Mouse (Mus musculus): Measurements from ENCODE around the gene Gm1110. TPM values are rescaled to one million over a fixed set of nuclear protein-coding genes. Genes with fewer than 3 reads are reported as not detected.
"Not testable (repeated sequence)": the region's sequence is repeated elsewhere in the genome, so short reads cannot be mapped to it uniquely, and the experiment has no call there.

Gene Gm1110
- total RNA-seq (2022): not detected

- DNase-seq (ENCODE audit: low spot score in 2 of 2): no peak
Measured at GRCm38 (mm10) chr9:26922909-26923526, at the start of gene Gm1110. Gm1110 (minus strand) TSS chr9:26923111.

- DNase-seq (ENCODE audit: low spot score in 2 of 2): no peak
Measured at GRCm38 (mm10) chr9:26947790-26948189, 24.9 kb upstream of the Gm1110 start.

GRCm38 (mm10) chr9:26924146-26924545, 1.2 kb upstream of the Gm1110 start:
- no peak for DNase-seq (ENCODE audit: low spot score in 2 of 2)

- DNase-seq (ENCODE audit: low spot score in 2 of 2): no peak
Measured at GRCm38 (mm10) chr9:26919778-26920177, 3.1 kb downstream of the Gm1110 start.

GRCm38 (mm10) chr9:26913150-26913549, 9.8 kb downstream of the Gm1110 start:
- no peak for DNase-seq (ENCODE audit: low spot score in 2 of 2)

GRCm38 (mm10) chr9:26911251-26911650, 11.7 kb downstream of the Gm1110 start:
- no peak for DNase-seq (ENCODE audit: low spot score in 2 of 2)

GRCm38 (mm10) chr9:26869856-26870255, 53.1 kb downstream of the Gm1110 start:
- not testable (repeated sequence) for DNase-seq (ENCODE audit: low spot score in 2 of 2)

GRCm38 (mm10) chr9:26860751-26861150, 62.2 kb downstream of the Gm1110 start, which contains the start of gene Glb1l3:
Glb1l3 (minus strand) TSS chr9:26860890.
- DNase-seq (ENCODE audit: low spot score in 2 of 2): no peak

- DNase-seq (ENCODE audit: low spot score in 2 of 2): no peak
Measured at GRCm38 (mm10) chr9:26831089-26831488, 91.8 kb downstream of the Gm1110 start.

Other genes with a start within 250 kb of the Gm1110 start
- 1 to 10 TPM in 2 of 4 experiments, under 1 TPM in 2; 0.35 to 3.1 (median 1.3) TPM for gene B3gat1, start 189.4 kb downstream of the Gm1110 start, total RNA-seq (2022)
- gene Glb1l2, start 116.6 kb downstream of the Gm1110 start, total RNA-seq (2022): 1 to 10 TPM in 3 of 4 experiments, under 1 TPM in 1; 0.90 to 4.0 (median 2.9) TPM
- not detected for gene Glb1l3, start 62.2 kb downstream of the Gm1110 start, total RNA-seq (2022)
- gene Acad8, start 76.5 kb upstream of the Gm1110 start, total RNA-seq (2022): 10 to 100 TPM; 34.8 to 39.7 (median 36.8) TPM
- gene Thyn1, start 76.6 kb upstream of the Gm1110 start, total RNA-seq (2022): 10 to 100 TPM; 21.8 to 25.8 (median 23.2) TPM
- 10 to 100 TPM; 26.2 to 27.3 (median 26.8) TPM for gene Vps26b, start 107.0 kb upstream of the Gm1110 start, total RNA-seq (2022)
- 1 to 10 TPM; 4.7 to 5.7 (median 5.0) TPM for gene Ncapd3, start 107.1 kb upstream of the Gm1110 start, total RNA-seq (2022)
- 1 to 10 TPM; 4.6 to 7.1 (median 5.2) TPM for gene Jam3, start 232.3 kb upstream of the Gm1110 start, total RNA-seq (2022)